Mouse (Mus musculus) liver, embryonic 14.5 days (tissue): Measurements from ENCODE around the gene Ift122.

Experiments used
- CTCF ChIP-seq: IDR thresholded peaks from 2 replicates; pipeline ENCODE4 v1.5.1; 2016; ENCODE audit warnings: antibody characterized with exemption, low read depth, control low read depth
- EP300 ChIP-seq: IDR thresholded peaks from 2 replicates; pipeline ENCODE4 v1.6.1; 2016; ENCODE audit warnings: antibody characterized with exemption, low read depth

GRCm38 (mm10) chr6:115891061-115891460, 37.8 kb downstream of the Ift122 start:
- TF ChIP-seq EP300, result no peak
- TF ChIP-seq CTCF, result no peak
